Mouse (Mus musculus) embryonic stem cell, embryonic (primary cell): ENCODE results near the gene Cep19.

Experiments
- CTCF ChIA-PET, 4 experiments: fragments of 300-600 bp in 2 of 4; fragments of 350-600 bp in 2 of 4; sonication (Branson Sonifier 250); formaldehyde crosslinking; loops; one replicate each; lab custom pipeline; 2022; ENCODE audit warnings: inconsistent platforms in 2 of 4; lab: Charles Lee
- POLR2A ChIA-PET, 4 experiments: fragments of 300-600 bp in 2 of 4; fragments of 350-600 bp in 2 of 4; sonication (Branson Sonifier 250); formaldehyde crosslinking; loops; one replicate each; lab custom pipeline; 2022; ENCODE audit warnings: antibody characterized with exemption in 4 of 4, inconsistent platforms in 1 of 4; lab: Charles Lee

The Cep19 gene

DNA sequence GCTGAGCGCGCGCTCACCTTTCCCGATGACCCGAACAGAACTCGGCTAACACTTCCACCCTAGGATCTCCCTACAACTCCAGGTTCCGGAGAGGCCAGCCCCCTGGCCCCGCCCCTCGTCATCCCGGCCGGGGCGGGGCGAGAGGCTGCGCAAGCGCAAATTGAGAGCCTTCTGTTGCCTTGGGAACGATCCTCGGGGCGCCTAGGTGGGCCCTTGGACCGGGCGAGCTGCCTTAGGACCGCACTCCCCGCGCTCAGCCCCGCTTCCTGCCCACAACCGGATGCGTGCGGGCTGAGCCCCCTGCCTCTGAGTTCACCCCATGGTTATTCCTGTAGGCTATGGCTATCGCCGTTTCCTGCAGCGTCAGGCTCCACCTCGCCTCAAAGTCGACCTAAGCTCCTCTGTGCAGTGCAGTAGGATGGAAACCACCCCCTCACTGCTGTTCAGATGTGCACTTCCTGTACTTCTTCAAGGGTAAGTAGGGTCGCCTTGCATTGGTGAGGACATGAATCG lies at the start of gene Cep19, which contains the start of gene Pigx:
Cep19 (plus strand) TSS at position 163 of the 513 bp plus-strand sequence.
Pigx (minus strand) TSS at position 103 of the 513 bp plus-strand sequence.
- ChIA-PET CTCF (interaction anchor here in 3 of 4 experiments (0.5 to 1.0 kb wide), 4 partner anchors 9 to 471 kb away, joined by 3 to 4 read pairs (median 4); no protein-coding TSS in a partner anchor), POLR2A (interaction anchor here in 3 of 4 experiments (0.6 to 2.6 kb wide), 27 partner anchors 9 to 1042 kb away, joined by 3 to 14 read pairs (median 4); partner anchors contain the start of genes Iqcg (in 1 of the 3), Pak2 (in 1 of the 3), Rpl35a (in 1 of the 3) and Senp5 (in 1 of the 3))

DNA sequence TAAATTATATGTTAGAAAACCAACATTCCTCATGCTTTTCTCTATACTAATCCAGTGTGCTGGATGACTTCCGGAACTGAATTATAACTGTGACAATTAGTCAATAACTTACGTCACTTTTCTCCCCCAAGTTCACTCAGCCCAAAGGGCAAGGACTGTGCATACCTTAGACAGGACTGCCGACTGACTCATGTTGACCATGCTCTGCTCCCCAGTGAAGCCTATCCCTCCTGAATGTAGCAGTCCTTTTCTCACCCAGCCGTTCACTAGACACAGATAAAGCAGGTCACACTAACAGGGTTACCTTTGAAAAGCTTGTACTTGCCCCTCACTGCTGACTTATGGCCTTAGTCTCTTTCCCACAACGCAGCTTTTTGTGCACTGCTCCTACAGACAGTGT lies 40.8 kb upstream of the Cep19 start:
- POLR2A ChIA-PET, result interaction anchor here in 1 of 4 experiments (1.2 kb wide), 2 partner anchors 13 to 20 kb away, joined by 3 read pairs; no protein-coding TSS in a partner anchor
- CTCF ChIA-PET, result no interaction called here

DNA sequence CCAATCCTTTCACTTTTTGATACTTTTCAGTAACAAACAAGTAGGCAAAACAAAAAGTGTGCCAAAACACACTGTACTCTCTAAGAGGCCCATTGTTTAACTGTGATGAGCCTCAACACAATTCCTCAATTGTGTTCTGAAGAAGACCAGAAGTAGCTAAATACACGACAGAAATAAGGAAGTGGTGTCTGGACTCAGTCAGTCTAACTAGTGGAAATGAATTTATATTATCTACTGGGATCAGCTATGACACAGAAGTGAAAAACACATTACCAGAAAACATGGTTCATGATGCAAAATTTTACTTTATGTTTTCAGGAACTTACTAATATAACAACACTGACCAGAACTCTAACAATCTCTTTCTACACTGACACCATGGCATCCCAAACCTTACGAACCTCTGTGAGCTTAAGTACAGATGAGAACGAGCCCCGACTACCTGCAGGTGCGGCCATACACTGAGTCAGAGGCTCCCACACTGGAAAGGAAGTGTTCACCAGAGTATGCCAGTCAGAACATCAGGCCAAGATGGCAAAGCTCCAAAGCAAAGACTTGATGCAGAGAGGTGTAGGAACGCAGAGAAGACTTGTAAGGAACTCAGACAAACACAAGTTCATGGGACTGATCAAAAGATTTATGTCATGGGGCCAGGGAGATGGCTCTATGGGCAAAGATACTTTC lies 39.6 kb upstream of the Cep19 start:
- ChIA-PET POLR2A (interaction anchor here in 3 of 4 experiments (0.6 to 1.2 kb wide), 4 partner anchors 10 to 487 kb away, joined by 3 to 5 read pairs (median 4); no protein-coding TSS in a partner anchor), CTCF (interaction anchor here in 2 of 4 experiments (0.5 to 0.7 kb wide), 2 partner anchors 202 to 1754 kb away, joined by 3 read pairs; no protein-coding TSS in a partner anchor)

DNA sequence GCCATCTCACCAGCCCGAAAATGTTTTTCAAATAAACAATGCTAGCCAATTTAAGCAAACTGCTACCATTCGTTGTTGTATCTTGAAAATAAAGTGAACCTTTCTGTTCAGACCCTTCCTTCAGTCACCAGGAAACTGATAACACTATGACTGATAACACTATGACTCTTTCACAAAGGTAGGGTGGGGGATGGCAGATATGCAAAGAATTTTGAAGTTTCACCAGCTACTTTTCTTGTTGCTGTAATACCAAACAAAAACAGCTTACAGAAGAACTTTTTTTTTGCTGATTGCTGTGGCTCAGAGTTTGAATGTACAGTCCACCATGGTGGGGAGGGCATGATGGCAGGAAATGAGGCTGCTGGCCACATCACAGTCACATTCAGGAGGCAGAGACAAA lies 37.4 kb upstream of the Cep19 start:
- CTCF ChIA-PET, result interaction anchor here in 1 of 4 experiments (0.6 kb wide), 1 partner anchor 32 kb away, joined by 3 read pairs; no protein-coding TSS in a partner anchor
- POLR2A ChIA-PET, result interaction anchor here in 3 of 4 experiments (0.6 to 3.5 kb wide), 4 partner anchors 14 to 19 kb away, joined by 3 to 12 read pairs (median 8); partner anchors contain the start of gene Pak2 (in 1 of the 3)

DNA sequence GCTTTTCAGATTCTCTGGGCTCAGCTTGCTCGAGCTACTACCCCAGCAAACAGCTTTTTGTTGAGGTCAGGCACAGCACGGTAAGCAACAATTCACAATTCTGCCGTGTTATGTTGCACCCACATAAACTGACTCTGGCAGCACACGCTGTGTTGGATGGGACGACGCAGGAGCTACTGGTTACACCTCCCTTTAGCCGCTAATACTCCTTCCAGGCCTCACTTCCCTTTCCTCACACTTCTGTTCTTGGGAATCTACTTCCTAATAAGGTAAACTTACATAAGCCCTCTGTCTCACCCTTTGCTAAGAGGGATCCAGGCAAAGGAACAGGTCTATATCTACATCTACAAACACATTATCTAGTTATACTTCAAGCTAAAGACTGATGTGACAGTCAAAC lies 35.7 kb upstream of the Cep19 start:
- ChIA-PET POLR2A (interaction anchor here in 3 of 4 experiments (0.6 to 3.5 kb wide), 10 partner anchors 9 to 1450 kb away, joined by 3 to 19 read pairs (median 4); partner anchors contain the start of gene Pak2 (in 2 of the 3)), CTCF (interaction anchor here in 1 of 4 experiments (0.7 kb wide), 1 partner anchor 120 kb away, joined by 3 read pairs; no protein-coding TSS in a partner anchor)

DNA sequence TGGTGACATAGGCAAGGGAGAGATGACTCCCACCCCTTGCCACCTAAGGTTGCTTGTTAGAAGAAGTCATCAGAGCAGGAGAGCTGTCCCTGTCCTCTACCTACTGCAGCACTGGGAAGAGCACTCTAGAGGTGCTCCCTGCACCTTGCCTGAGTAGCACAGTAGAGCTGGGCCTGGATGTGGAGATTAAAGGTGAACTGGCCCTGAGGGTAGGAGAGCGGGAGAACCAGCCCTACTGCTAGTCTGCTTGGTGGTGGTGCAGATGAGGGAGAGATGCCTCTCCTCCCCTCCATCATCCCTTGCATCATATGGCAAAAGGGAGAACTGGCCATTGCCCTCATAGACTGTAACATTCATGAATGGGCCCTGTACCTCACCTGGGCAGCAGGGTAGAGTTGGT lies 32.7 kb upstream of the Cep19 start:
- ChIA-PET POLR2A (interaction anchor here in 2 of 4 experiments (0.6 to 4.6 kb wide), 6 partner anchors 9 to 327 kb away, joined by 3 to 21 read pairs (median 6); no protein-coding TSS in a partner anchor), CTCF (no interaction called here)

DNA sequence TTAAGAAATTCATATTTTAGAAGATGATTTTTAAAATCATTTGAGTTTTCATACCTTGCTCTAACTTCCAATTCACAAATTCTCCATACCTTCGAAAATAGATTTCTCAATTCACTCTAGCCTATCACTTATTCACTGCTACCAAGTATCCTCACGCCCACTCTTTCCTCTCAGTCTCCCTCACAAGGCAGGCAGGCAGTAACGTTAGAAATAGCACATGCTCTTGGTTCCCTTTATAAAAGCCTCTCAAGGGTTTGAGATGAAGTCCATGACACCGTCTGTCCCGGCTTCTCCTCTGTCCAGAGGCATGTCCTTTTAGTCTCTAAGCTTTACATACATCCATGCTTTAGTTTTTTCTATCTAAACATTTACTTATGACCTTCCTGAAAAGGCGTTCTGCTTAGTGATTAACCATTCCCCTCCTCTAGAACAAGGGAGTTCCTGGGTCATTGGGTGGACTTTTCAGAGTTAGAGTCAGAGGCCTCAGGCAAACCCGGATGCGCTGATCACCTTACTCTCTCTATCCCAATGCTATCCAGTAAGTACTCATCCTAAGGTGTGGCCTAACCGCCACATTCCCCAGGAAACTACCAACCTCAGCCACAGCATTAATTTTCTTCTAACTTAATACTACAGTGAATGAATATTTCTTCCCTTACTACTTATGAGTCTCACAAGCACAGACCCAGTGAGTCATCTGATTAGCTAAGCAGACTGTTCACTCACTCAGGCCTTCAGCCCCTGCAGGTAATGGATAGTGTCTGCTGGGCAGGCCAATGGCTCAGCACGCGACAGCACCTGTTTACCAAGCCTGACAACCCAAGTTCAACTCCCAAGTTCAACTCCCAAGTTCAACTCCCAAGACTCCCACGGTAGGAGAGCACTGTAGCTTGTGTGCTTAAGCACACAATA lies 31.0 kb upstream of the Cep19 start:
- ChIA-PET CTCF (interaction anchor here in 1 of 4 experiments (0.6 kb wide), 1 partner anchor 10 kb away, joined by 7 read pairs; no protein-coding TSS in a partner anchor), POLR2A (interaction anchor here in 3 of 4 experiments (0.6 to 4.6 kb wide), 18 partner anchors 9 to 462 kb away, joined by 3 to 21 read pairs (median 4); partner anchors contain the start of genes Pak2 (in 1 of the 3) and Senp5 (in 1 of the 3))

DNA sequence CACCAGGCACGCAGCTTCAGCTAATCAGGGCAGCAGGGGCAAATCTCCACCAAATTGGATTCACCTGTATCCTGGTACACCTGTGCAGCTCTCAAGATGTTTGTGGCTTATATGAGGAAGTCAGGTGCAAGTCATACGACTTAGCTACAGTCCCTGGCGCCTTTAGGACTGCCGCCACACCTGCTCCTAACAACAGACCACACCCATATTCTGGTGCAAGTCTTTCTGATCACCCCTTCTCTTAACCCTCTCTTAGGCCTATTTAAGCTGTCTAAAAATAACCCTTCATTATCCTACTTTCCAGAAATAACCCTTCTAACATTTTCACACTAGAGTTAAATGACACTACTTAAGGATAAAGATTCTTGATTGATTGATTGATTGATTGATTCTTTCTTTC lies 29.5 kb upstream of the Cep19 start:
- CTCF ChIA-PET, result interaction anchor here in 1 of 4 experiments (0.6 kb wide), 1 partner anchor 1203 kb away, joined by 3 read pairs; no protein-coding TSS in a partner anchor
- POLR2A ChIA-PET, result interaction anchor here in 3 of 4 experiments (0.6 to 4.6 kb wide), 18 partner anchors 8 to 1228 kb away, joined by 3 to 21 read pairs (median 4); partner anchors contain the start of genes Nrros (in 1 of the 3), Pak2 (in 1 of the 3) and Senp5 (in 1 of the 3)

DNA sequence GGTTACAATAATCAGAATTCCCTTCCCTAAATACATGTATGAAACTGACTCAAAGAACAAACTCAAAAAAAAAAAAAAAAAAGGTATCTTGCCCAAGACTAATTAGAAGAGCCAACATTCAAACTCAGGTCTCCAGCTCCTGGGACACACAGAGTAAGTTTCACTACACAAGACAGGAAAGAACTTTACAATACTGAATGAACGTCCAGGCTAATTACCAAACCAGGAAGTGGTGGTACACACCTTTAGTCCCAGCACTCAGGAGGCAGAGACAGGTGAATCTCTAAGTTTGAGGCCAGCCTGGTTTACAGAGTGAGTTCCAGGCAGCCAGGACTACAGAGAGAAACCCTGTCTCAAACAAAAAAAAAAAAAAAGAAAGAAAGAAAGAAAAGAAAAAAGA lies 23.8 kb upstream of the Cep19 start:
- CTCF ChIA-PET, result no interaction called here
- POLR2A ChIA-PET, result interaction anchor here (0.6 to 2.0 kb wide), 10 partner anchors 10 to 1020 kb away, joined by 3 to 9 read pairs (median 4); no protein-coding TSS in a partner anchor

DNA sequence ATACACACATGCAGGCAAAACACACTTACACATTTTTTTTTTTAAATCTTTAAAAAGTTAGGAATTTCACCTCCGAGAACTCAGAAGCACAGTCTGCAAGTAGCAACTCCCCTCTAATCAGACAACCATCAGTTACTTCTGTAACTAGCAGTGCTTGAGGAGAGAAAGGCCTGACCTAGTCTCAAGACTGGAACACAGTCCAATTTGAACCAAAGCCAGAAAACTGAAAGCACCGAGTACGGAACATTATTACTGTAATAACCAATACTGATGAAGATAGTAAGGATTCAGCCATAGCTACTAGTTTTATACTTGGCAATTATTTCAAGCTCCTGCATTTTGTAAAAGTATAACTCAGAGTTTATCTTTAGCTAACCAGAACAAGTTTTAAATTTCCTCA lies 23.2 kb upstream of the Cep19 start:
- POLR2A ChIA-PET, result interaction anchor here in 2 of 4 experiments (0.6 to 2.9 kb wide), 8 partner anchors 8 to 377 kb away, joined by 3 to 21 read pairs (median 4); no protein-coding TSS in a partner anchor
- CTCF ChIA-PET, result no interaction called here

DNA sequence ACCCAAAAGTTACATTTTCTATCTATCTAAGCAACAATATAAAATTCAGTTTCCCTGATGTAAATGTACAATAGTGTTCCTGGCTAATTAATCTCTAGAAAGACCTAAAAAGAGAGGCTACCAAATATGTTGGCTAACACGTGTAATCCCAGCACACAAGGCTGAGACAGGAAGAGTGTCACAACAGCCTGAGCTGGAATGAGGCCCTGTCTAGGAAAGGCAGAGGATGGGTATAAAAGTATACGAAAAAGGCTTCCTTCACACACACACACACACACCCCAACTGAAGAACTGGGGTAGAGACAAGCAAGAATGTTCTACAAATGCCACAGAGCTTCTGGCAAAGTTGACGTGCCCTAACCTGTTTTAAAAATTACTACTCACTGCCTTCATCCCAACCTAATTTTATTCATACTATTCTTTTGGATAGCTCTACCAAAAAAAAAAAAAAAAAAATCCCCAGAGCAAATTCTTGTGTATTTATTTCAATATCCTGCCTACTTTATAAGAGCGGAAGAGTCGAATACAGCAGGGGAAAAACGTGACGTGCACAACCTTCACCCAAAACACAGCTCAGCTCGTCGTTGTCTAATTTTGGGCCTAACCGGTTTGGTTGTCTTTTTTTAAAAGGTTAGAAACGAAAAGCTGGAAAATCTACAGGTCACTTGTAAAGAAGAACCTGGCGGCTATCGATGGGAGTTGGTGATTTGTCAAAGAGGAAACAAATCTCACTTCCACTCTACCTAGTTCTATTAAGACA lies 21.8 kb upstream of the Cep19 start:
- ChIA-PET CTCF (interaction anchor here in 3 of 4 experiments (0.6 to 0.7 kb wide), 6 partner anchors 10 to 197 kb away, joined by 3 to 7 read pairs (median 6); no protein-coding TSS in a partner anchor), POLR2A (interaction anchor here in 3 of 4 experiments (0.6 to 3.4 kb wide), 50 partner anchors 8 to 613 kb away, joined by 3 to 26 read pairs (median 4); partner anchors contain the start of genes Cep19 (in 2 of the 3), Pigx (in 2 of the 3), Senp5 (in 2 of the 3) and Ubxn7 (in 1 of the 3))

DNA sequence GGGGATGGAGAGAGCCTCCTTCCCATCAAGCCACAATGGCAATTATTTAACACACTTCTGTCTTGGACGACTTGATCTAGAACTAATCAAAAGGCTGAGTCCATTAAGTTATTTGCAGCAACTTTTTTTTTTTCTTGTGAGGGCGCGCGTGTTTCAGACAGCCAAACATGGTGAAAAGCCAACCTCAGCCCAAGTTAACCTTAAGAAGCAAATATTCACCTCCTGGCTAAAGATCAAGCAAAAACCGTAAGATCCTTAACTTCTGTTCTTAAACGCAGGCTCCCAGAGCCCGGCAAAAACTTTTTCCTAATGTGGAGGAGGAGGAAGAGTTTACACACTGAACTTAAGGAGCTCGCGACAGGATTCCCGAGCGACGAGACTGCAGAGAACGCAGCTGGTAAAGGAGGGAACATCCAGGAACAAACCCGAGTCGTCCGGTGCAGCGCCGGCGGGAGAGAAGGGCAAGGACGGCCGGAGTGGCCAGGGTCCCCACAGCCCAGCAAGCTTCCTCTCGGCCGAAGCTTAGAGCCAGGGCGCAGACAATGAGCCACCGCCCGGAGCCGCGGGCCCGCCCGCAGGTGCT lies 21.1 kb upstream of the Cep19 start:
- POLR2A ChIA-PET, result interaction anchor here in 3 of 4 experiments (0.6 to 3.4 kb wide), 52 partner anchors 8 to 627 kb away, joined by 3 to 26 read pairs (median 4); partner anchors contain the start of genes Cep19 (in 2 of the 3), Pigx (in 2 of the 3), Senp5 (in 2 of the 3) and Ubxn7 (in 1 of the 3)

DNA sequence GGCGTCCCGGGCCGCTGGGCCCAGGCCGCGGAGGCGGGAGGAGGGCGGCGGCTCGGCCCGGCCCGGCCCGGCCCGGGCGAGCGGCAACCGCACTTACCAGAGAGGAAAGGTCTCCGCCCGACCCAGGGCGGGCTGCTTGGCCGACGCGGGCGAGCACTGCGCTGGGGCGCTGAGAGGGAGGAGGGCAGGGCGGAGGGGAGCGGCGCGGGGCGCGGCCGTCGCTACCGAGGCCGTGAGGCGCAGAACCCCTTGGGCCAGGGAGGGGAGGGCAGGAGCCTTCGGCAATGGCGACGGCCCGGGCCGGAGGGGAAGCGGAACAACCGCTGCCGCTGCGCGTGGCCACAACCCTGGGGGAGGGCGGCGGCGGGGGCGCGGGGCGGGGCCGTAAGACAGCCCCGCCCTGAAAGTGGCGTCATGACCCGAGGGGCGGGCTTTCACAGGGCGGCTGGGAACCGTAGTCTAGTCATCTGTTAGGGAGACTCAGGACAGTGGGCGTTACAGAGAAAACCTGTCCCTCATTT lies 20.5 kb upstream of the Cep19 start, which contains the start of gene Pak2:
Pak2 (minus strand) TSS at position 352 of the 521 bp plus-strand sequence.
- ChIA-PET CTCF (no interaction called here), POLR2A (interaction anchor here in 3 of 4 experiments (0.6 to 3.4 kb wide), 34 partner anchors 8 to 626 kb away, joined by 3 to 26 read pairs (median 5); partner anchors contain the start of genes Senp5 (in 2 of the 3), Cep19 (in 1 of the 3) and Pigx (in 1 of the 3))

More for the DNA sequence above, 21.1 kb upstream of the Cep19 start:
- CTCF ChIA-PET, result interaction anchor here in 3 of 4 experiments (0.6 to 0.7 kb wide), 5 partner anchors 9 to 197 kb away, joined by 3 to 7 read pairs (median 6); no protein-coding TSS in a partner anchor

DNA sequence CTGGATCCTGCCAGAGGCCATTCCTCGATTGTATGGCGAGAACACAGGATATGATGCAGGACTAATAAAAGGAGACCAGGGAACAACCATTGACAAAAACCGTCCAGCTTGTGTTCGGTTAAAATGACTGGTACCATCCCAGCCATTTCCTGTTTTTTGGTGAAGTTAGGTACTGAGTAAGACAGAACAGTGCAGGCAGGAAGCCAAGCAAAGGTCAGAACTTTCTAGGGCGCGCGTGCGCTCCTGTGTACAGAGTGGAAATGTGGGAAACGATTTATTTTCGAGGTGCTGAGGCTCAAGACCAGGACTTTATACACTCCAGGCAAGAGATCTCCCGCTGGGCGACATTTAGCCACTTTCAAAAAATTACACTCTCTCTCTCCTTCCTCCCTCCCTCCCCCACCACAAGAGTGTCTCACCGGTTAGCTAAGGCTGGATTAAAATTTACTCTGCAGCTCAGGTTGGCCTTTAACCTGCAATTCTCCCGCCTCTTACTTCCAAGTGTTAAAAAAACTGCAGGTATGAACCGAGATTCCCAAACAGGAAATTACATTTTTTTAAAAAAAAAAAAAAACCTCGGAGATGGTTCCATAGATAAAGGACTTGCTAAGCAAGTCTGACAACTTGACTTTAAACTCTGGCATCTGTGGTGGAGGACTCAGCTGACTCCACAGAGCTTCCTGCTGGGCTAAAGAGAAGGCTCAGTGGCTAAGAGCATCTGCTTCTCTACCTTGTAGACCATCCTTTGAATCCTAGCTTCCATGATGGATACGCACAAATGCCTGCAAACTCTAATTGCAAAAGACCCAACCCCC lies 11.8 kb upstream of the Cep19 start:
- ChIA-PET POLR2A (interaction anchor here (0.6 to 2.7 kb wide), 17 partner anchors 9 to 580 kb away, joined by 3 to 26 read pairs (median 4); partner anchors contain the start of genes Cep19 (in 2 of the 4), Pak2 (in 2 of the 4), Pigx (in 2 of the 4) and Senp5 (in 1 of the 4)), CTCF (interaction anchor here in 1 of 4 experiments (0.6 kb wide), 2 partner anchors 9 to 459 kb away, joined by 7 to 9 read pairs; no protein-coding TSS in a partner anchor)
